Mouse (Mus musculus): Measurements from ENCODE around the gene Sirt4. TPM values are rescaled to one million over a fixed set of nuclear protein-coding genes. Genes with fewer than 3 reads are reported as not detected.
A peak's percentile ranks its signal among the peaks of the same experiment; 100 is the strongest.

Gene Sirt4
- polyA plus RNA-seq, 1 experiment = 13.6 TPM

DNA sequence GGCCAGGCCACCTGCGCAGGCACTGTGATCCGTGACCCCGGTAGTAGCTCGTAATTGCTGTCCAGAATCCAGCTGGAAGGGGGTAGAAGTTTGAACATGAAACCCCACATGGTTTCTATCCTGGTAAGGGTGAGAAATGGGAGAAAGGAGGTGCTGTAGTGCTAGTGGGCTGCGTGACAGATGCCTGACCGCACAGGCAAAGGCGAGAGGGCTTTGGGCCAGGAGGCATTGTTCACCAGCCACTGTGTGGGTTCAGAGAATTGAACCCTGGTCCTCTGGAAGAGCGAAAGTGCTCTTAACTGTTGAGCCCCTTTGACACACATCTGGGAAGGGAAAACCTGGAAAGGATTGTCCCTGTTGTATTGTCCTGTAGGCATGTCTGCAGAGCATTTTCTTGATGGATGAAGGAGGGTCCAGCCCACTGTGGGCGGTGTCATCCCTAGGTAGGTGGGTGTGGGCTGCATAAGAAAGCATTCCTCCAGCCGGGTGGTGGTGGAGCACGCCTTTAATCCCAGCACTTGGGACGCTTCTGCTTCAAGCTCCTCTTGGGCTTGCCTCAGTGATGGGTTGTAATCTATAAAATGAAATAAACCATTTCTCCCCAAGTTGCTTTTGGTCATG, 8.3 kb downstream of the Sirt4 start:
- H3K79me2 ChIP-seq (ENCODE audit: control insufficient read depth, insufficient read depth) = no peaks in the 10 kb centered on the region
- TF ChIP-seq POLR2A (IDR thresholded peaks at IDR 0.05; ENCODE audit: insufficient read length, low read depth) (no peak), MYOD1 (IDR thresholded peaks at IDR 0.05; ENCODE audit: control insufficient read depth in 1 of 3, insufficient read length in 2 of 3, low read depth in 2 of 3) (no peak), TCF12 (IDR thresholded peaks at IDR 0.05; ENCODE audit: insufficient read depth, poor library complexity, severe bottlenecking) (no peak), POLR2AphosphoS2 (IDR thresholded peaks at IDR 0.05; ENCODE audit: insufficient read length, low read depth) (no peak), SRF (IDR thresholded peaks at IDR 0.05; ENCODE audit: control insufficient read depth, insufficient read length, low read depth) (no peak), CEBPB (IDR thresholded peaks at IDR 0.05; ENCODE audit: insufficient read depth, poor library complexity, severe bottlenecking) (no peak)
- no peak overlapping the region for H3K4me2 ChIP-seq (ENCODE audit: low read depth)
- H3K4me3 ChIP-seq = no peak overlapping the region
- no peaks in the 10 kb centered on the region for H3K27me3 ChIP-seq (ENCODE audit: control insufficient read depth, insufficient read depth, insufficient read length)
- peaks cover 5% of the 10 kb centered on the region for H3K36me3 ChIP-seq (ENCODE audit: control insufficient read depth, insufficient read depth)
- H3ac ChIP-seq (ENCODE audit: control insufficient read depth, insufficient read length) = no peak overlapping the region

DNA sequence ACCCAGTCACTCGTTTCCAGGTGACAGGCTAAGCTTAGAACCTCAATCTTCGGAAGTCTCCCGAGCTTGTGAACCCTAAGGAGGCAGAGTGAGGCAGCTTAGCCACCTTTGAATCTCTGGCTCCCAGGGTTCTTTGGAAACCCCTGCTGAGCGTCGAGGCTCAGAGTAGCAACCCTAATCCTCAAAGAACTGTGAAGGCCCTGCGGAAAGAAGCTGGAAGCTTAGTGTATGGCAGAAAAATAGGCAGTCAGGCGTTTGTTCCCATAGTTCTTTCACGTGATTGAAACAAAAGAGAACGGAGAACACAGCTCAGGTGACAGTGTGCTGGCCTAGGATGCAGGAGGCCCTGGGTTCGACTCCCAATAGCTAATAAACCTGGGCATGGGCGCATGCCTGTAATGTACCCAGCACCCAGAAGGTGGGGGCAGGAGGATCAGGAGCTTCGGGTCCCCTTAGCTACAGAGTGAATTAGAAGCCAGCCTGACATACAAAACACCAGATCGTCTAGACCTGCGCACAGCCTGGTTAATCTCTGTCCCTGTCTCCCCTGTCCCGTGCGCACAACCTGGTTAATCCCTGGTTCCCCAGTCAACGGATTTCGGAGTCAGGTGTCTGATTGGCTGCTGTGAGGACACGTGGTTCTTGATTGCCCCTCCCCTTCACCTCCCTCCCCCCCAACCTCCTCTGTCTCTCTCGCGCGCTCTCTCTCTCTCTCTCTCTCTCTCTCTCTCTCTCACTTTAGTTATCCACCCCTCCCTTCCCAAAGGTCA, 9.0 kb downstream of the Sirt4 start:
- TF ChIP-seq MAX (IDR thresholded peaks at IDR 0.05; ENCODE audit: low read depth) (no peak), POLR2AphosphoS2 (IDR thresholded peaks at IDR 0.05; ENCODE audit: insufficient read length, low read depth) (peak; percentile 25), CEBPB (IDR thresholded peaks at IDR 0.05; ENCODE audit: insufficient read depth, poor library complexity, severe bottlenecking) (no peak)
- H3K27me3 ChIP-seq (ENCODE audit: control insufficient read depth, insufficient read depth, insufficient read length) = no peaks in the 10 kb centered on the region
- H3K4me3 ChIP-seq = no peak overlapping the region
- H3ac ChIP-seq (ENCODE audit: control insufficient read depth, insufficient read length) = no peak overlapping the region
- H3K79me2 ChIP-seq (ENCODE audit: control insufficient read depth, insufficient read depth) = no peaks in the 10 kb centered on the region
- H3K4me2 ChIP-seq (ENCODE audit: low read depth) = no peak overlapping the region
- peaks cover 5% of the 10 kb centered on the region for H3K36me3 ChIP-seq (ENCODE audit: control insufficient read depth, insufficient read depth)

DNA sequence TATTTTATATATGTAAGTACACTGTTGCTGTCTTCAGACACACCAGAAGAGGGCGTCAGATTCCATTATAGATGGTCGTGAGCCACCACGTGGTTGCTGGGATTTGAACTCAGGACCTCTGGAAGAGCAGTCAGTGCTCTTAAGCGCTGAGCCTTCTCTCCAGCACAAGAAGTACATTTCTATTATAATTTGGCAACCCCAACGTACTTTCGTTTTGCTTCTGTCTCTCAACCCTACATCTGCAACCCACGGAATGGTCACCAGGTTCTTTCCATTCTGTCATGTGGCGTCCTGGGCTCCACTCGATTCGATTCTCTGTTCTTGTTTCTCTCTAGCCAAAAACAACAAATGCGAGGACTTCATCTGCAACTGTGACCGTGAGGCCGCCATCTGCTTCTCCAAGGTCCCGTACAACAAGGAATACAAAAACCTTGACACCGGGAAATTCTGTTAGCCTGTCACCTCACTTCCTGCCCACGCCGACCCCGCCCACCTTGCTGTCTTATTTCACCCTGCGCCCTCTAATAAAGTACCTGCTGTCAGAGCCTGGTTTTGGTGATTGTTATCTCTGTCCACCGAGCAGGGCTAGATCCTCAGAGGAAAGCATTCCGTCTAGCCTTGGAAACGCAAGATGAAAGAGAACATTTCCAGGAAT, 10.2 kb downstream of the Sirt4 start:
- H3K4me2 ChIP-seq (ENCODE audit: low read depth) = no peak overlapping the region
- H3K79me2 ChIP-seq (ENCODE audit: control insufficient read depth, insufficient read depth) = no peaks in the 10 kb centered on the region
- no peaks in the 10 kb centered on the region for H3K27me3 ChIP-seq (ENCODE audit: control insufficient read depth, insufficient read depth, insufficient read length)
- no peak for TF ChIP-seq TCF3 (IDR thresholded peaks at IDR 0.05; ENCODE audit: insufficient read length, low read depth)
- no peak for TF ChIP-seq POLR2AphosphoS2 (IDR thresholded peaks at IDR 0.05; ENCODE audit: insufficient read length, low read depth)
- TF ChIP-seq MAX (IDR thresholded peaks at IDR 0.05; ENCODE audit: low read depth) = no peak
- no peak for TF ChIP-seq USF1 (IDR thresholded peaks at IDR 0.05; ENCODE audit: low read depth)
- TF ChIP-seq E2F4 (IDR thresholded peaks at IDR 0.05; ENCODE audit: insufficient read depth) = no peak
- no peak for TF ChIP-seq CEBPB (IDR thresholded peaks at IDR 0.05; ENCODE audit: insufficient read depth, poor library complexity, severe bottlenecking)
- TF ChIP-seq POLR2A (IDR thresholded peaks at IDR 0.05; ENCODE audit: insufficient read length, low read depth) = no peak
- TF ChIP-seq MYOG (IDR thresholded peaks at IDR 0.05; ENCODE audit: control insufficient read depth in 1 of 3, insufficient read depth in 1 of 3, insufficient read length in 2 of 3, low read depth in 2 of 3) = no peak
- TF ChIP-seq SRF (IDR thresholded peaks at IDR 0.05; ENCODE audit: control insufficient read depth, insufficient read length, low read depth) = no peak
- TF ChIP-seq REST (IDR thresholded peaks at IDR 0.05; ENCODE audit: insufficient read depth, insufficient read length) = no peak
- no peak for TF ChIP-seq MYOD1 (IDR thresholded peaks at IDR 0.05; ENCODE audit: control insufficient read depth in 1 of 3, insufficient read length in 2 of 3, low read depth in 2 of 3)
- no peak for TF ChIP-seq TCF12 (IDR thresholded peaks at IDR 0.05; ENCODE audit: insufficient read depth, poor library complexity, severe bottlenecking)
- no peak overlapping the region for H3ac ChIP-seq (ENCODE audit: control insufficient read depth, insufficient read length)
- peaks cover 5% of the 10 kb centered on the region for H3K36me3 ChIP-seq (ENCODE audit: control insufficient read depth, insufficient read depth)
- no peak overlapping the region for H3K4me3 ChIP-seq

DNA sequence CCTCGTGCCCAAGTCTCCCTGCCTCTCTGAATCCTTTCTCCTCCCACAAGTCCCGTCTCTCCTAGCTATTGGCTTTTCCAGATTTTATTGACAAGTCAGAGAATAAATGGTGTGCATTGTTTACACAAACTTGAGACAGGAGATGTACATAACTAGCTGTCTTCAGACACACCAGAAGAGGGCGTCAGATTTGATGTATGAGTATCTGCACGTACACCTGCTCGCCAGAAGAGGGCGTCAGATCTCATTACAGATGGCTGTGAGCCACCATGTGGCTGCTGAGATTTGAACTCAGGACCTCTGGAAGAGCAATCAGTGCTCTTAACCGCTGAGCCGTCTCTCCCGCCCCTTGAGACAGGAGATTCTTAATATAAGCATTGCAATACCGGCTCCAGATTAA, 11.3 kb downstream of the Sirt4 start:
- Histone ChIP-seq H3K4me3 (no peak overlapping the region), H3ac (ENCODE audit: control insufficient read depth, insufficient read length) (no peak overlapping the region), H3K79me2 (ENCODE audit: control insufficient read depth, insufficient read depth) (no peaks in the 10 kb centered on the region), H3K27me3 (ENCODE audit: control insufficient read depth, insufficient read depth, insufficient read length) (no peaks in the 10 kb centered on the region), H3K36me3 (ENCODE audit: control insufficient read depth, insufficient read depth) (peaks cover 5% of the 10 kb centered on the region), H3K4me2 (ENCODE audit: low read depth) (no peak overlapping the region)
- TF ChIP-seq REST (IDR thresholded peaks at IDR 0.05; ENCODE audit: insufficient read depth, insufficient read length) = no peak
- no peak for TF ChIP-seq USF1 (IDR thresholded peaks at IDR 0.05; ENCODE audit: low read depth)
- TF ChIP-seq E2F4 (IDR thresholded peaks at IDR 0.05; ENCODE audit: insufficient read depth) = no peak
- no peak for TF ChIP-seq TCF3 (IDR thresholded peaks at IDR 0.05; ENCODE audit: insufficient read length, low read depth)
- no peak for TF ChIP-seq MYOD1 (IDR thresholded peaks at IDR 0.05; ENCODE audit: control insufficient read depth in 1 of 3, insufficient read length in 2 of 3, low read depth in 2 of 3)
- TF ChIP-seq POLR2A (IDR thresholded peaks at IDR 0.05; ENCODE audit: insufficient read length, low read depth) = no peak
- TF ChIP-seq SRF (IDR thresholded peaks at IDR 0.05; ENCODE audit: control insufficient read depth, insufficient read length, low read depth) = no peak
- TF ChIP-seq CEBPB (IDR thresholded peaks at IDR 0.05; ENCODE audit: insufficient read depth, poor library complexity, severe bottlenecking) = no peak
- no peak for TF ChIP-seq POLR2AphosphoS2 (IDR thresholded peaks at IDR 0.05; ENCODE audit: insufficient read length, low read depth)
- no peak for TF ChIP-seq MAX (IDR thresholded peaks at IDR 0.05; ENCODE audit: low read depth)
- TF ChIP-seq MYOG (IDR thresholded peaks at IDR 0.05; ENCODE audit: control insufficient read depth in 1 of 3, insufficient read depth in 1 of 3, insufficient read length in 2 of 3, low read depth in 2 of 3) = no peak
- no peak for TF ChIP-seq TCF12 (IDR thresholded peaks at IDR 0.05; ENCODE audit: insufficient read depth, poor library complexity, severe bottlenecking)
